Mouse (Mus musculus): ENCODE measurements at regions not wholly inside any gene's neighbourhood (a gene's known extent, or its start where the extent isn't known, plus 50 kb on each side); places are given as distances from the start of the nearest gene placed in this dataset.
A peak's percentile ranks its signal among the peaks of the same experiment; 100 is the strongest.

DNA sequence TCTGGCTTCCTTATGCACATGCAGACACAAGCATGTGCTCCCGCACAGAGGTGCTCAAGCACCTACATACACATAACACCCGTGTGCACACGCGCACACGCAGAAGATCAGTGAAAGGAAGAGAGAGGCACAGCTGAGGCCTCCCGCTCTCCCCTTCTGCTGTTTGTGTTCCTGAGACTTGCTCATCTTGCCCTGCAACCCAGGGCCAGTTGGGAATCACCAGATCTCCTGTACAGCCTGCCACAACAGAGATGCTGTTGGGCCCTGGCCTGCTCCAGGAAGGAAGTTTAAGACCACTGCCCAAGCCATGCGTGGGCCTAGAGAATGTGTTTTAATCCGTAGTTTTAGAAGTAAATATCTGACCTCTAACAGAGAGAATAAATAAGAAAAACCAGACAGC, 160.0 kb upstream of the Ctnnb1 start:
- peak; percentile 82 for DNase-seq

DNA sequence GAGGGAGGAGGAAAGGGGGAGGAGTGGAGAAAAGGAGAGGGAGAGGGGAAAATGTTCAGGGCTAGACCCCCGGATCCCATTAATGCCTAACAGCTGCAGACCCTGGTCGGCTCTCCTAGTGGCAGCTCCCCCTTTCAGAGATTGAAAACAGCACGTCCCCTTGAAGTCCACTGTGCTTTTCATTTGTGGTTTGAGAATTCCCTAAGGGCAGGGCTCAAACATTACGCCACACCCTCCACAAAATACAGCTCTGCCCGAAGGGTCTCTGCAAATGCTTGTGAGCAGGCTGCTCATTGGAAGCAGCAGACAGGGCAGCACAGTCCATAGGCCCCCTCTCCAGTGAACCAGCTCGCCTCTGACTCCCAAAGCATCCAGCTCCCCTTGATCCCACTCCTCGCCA, 159.3 kb upstream of the Ctnnb1 start:
- peak; percentile 73 for DNase-seq

DNA sequence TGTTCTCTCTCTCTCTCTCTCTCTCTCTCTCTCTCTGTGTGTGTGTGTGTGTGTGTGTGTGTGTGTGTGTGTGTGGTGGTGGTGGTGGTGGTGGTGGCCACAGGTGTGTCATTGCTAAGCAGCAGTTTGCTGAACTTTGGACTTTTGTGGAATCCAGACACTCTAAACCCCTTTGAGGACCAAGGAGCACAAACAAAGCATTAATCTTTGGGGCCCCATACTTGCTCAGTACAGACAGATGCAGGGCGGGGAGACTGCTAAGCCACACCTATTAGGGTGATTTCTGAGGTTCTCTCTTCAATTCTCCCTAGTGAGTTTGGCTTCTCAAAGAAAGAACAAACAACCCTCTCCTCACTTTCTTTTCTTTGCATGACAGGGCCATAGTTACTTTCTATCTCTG, 158.1 kb upstream of the Ctnnb1 start:
- DNase-seq = peak; percentile 12

DNA sequence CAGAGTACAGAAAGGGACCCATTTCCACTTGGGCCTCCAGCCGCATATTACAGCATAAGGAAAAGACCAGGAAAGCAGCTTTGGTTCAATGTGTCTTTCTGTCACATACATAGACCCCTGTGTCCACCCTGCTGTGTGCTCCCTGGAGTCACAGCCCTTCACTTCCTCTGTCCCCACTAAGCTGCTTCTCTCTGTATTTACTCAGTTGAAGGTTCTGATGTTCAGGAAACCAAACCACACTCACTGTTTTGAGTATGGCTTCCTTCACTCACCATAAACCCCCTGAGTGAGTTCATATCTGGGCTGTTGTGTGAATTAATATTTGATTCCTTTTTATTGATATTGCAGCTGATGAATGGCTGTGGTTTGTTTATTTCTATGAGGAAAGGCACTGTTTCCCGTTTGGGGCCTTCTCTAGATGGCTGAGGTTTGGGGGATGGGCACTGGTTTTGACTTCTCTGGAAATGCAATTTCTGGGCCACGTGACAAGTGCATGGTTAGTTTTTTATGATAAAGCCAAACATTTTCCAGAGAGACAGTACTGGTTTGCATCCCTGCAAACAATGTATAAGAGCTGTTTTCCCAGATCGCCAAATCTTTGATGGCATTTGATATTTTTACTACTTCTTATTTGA, 157.0 kb upstream of the Ctnnb1 start:
- peak; percentile 87 for DNase-seq

DNA sequence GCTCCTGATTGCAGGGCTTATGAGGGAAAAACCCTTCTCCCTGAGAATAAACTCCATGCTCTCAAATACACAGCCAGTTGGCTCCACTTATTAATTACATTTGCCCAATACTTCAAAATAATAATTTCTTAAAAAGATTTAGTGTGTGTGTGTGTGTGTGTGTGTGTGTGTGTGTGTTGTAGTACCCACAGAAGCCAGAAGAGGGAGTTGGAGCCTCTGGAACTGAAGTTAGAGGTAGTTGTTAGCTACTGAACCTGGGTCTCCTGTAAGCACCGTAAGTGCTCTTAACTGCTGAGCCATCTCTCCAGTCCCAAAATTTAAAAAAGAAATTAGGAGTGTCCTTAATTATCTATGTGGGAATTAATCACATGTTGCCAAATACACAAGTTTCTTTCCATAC, 154.8 kb upstream of the Ctnnb1 start:
- no peak for DNase-seq

DNA sequence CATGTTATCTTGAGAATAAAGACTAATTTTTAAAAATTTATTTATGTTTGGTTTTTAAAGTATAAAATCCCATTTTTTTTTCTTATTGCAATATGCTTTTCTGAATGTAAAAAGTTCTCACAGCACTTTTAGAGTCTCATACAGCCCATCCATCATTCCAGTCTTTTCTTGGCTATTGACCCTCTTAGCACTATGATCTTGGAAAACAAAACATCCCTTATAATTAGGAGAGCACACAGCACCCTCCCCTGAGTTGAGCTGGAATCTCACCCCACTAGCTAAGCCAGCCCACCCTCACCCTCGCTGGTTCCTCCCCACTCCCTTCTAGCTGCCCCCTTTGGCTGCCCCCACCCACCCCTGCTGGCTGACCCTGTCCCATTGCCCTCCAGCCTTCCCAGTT, 154.2 kb upstream of the Ctnnb1 start:
- DNase-seq = peak; percentile 88

DNA sequence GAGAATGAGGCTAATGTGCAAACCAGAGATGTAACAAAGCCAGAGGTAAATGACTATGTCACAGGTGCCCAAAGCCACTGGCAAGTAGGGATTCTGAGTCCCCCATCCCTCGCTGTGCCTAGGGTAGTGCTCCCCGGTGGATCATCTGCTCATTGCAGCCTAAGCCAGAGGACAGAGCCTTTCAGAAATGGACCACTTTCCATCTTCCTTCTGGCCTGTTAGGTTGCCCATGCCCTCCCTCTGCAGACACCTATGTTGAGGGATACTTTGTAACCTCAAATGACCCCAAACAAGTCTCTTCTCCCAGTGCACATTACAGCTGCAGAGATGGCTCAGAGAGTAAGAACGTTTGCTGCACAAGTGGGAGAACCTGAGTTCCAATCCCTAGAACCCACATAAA, 153.3 kb upstream of the Ctnnb1 start:
- DNase-seq = peak; percentile 91

DNA sequence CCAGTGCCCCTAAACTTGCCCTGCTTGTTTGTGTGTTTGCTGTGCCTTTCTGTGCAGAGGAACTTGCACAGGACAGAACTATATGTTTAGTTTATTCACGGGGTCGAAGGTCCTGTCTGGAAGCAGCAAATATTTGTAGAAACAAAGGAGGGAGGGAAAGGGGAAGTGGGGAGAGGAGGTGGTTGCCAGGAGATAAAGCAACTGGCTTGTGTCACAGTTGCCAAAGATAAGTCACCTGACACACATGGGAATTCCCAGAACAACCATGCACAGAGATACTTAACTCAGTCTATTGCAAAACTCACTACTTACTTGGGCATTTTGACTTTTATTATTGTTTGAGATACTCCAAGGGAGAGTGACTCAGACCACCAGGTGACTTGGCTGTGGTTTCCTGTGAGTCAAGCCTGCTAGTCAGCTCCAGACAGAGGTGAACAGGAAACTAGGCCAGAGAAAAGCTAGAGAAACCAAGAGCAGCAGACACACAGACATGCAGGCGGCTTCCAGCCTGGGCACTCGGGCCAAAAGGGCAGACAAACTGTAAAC, 152.5 kb upstream of the Ctnnb1 start:
- DNase-seq = peak; percentile 96

DNA sequence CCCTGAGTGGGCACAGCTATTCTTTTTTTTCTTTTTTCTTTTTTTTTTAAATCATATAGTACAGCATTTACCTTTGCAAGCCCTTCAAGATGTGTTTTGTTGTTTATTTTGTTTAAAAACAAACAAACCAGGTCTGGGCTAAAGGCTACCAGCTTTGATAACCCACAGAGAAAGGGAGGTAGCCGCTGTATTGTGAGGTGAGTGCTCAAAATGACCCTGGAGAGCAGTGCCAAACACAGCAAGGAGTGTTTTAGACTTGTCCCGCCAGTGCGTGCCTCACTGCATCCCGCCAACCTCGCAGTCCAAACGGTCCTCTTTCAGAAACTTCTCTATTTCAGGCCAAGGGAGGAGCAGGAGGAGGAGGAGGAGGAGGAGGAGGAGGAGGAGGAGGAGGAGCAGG, 152.0 kb upstream of the Ctnnb1 start:
- peak; percentile 90 for DNase-seq

DNA sequence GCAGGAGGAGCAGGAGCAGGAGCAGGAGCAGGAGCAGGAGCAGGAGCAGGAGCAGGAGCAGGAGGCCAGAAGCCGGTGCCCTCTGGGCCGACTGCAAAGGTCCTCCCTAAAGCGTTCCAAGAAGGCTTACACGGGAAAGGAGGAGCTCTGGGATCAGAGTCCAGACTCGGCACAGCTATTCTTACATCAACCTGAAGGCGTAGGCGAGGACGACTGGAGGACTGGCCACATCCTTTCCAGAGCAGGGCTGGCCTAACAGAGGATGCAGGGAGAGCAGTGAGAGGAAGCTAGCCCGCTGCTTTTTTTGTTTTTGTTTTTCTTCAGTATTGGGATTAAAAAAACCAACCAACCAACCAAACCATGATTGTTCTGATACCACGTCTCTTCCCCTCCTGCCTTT, 151.5 kb upstream of the Ctnnb1 start:
- peak; percentile 98 for DNase-seq

DNA sequence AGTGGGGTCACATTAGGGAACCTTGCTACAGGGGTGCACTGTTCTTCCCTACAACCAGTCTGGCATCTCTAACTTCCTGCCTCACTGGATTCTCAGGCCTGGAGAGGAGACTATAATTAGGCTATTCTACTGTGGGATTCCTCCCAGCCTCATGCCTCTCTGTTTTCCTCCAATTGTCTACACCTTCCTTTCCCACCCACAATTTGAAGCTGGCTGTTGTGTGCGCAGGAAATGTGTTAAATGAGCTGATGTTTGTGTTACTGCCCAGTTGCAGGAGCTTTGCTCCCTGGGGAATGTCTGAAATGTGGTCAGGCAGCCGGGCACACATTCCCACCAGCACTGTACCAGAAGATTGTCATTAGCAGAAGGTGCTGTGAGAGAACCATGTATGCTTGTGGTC, 150.6 kb upstream of the Ctnnb1 start:
- DNase-seq = peak; percentile 99

DNA sequence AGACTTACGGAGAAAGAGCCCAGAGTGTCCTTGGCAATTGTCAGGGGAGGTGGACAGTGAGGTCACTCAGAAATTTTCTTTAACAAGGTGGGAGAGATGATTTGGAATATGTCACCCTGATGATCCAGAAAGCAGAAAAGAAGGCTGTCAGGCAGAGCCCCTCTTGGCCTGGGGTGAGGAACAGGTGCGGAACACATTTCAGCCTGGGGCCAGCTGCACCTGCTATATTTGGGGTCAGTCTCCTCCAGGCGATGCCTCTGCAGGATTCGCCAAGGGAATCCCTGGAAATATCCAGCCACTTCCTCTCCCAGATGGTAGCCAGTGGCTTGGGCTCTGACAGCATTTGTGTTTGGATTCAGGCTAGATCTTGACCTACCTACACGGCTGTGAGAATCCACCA, 134.8 kb upstream of the Ctnnb1 start:
- DNase-seq = peak; percentile 66

DNA sequence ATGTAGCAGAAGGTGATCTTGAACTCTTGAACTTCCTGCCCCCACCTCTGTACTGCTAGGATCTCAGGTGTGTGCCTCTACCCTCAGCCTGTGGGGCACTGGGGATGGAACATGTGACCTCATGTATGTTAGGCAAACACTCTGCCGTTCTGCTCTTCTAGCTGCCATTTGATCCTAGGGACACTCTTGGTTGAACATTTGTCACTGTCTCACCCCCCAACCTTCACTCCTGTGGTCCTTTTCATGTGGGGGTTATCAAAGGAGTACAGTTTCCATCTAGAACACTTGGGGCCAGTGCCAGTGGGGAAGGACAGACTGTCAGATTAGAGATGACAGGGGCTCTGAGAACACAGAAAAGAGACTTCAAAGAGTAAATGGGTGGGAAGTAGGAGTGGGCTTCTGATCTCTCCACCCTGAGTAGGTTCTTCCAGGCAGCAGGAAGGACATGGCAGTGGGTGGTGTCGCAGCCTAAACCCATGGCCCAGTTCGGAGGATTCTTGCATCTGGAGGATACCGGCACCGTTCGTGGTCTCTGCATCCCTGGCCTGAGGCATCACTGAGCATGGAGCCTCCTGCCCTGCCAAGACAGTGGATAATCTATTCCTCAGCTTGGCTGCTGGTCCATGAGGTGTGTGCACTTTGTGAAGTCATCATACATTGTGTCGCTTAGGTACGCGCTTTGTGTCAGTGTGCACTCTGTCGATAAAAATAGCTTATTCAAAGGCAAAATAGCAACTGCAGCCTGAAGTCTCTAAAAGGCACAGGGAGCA, 132.7 kb upstream of the Ctnnb1 start:
- DNase-seq = peak; percentile 91

DNA sequence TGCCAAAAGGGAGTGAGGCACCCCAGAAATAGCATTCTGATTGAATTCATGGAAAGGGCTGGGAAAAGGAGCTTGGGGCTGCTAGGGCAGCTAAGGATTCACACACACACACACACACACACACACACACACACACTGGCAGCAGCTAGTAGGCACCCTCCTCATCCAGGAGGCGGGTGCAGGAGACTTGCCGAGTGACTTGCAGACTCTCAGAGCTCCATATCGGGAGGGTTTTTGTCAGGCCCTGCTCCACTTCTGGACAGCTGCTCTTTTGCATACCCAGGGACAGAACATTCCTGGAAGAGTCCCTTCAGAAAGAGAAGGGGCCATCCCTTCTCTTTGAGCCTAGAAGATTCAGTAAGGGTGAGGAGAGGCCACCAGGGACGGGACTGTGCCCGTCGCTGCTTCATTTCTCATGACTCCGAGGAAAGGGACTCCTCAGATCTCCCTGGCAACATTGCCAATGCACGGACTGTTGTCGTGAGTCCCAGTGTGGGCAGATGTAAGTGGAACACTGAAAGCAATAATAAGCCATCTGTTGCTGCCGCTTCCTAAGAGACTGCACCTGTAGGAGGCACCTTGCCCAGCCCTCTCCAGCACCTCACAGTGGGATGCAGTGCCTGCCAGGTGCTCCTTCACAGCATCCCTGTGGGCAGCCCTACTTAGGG, 130.9 kb upstream of the Ctnnb1 start:
- DNase-seq = no peak

DNA sequence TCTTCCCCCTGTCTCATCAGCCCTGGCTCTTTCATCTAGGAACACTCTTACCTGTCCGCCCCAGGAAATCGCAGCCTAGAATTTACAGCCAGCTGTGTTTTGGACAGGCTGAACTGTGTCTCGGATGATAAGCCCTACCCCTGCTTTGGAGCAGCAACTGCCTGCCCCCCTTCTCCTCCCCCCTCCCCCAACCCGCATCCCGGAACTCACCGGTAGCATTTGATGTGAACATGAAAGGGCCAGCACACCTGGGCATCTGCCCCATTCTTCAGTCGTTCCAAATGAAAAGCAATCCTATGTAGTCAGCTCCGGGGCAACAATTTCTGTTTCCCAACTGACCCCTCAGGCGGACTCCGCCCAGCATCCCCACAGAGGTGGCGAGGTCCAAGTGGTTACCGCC, 130.1 kb upstream of the Ctnnb1 start:
- no peak for DNase-seq

DNA sequence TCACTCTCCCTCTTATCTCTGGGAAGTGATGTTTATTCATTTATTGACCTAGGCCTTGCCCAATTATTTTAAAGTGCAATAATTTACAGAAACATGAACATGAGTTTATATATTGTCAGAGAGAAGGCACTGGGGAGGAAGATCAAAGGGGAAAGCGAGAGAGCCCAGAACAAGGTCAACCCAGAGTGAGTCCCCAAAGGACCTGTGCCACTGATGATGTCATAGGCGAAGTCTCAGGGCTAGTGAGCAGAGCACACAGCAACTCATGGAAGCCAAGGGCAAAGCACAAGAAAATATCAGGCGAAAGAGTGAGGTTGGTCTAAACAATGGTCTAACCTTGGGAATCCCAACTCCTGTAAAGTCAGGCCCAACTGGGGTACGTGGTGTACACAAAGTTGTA, 126.4 kb upstream of the Ctnnb1 start:
- no peak for DNase-seq

DNA sequence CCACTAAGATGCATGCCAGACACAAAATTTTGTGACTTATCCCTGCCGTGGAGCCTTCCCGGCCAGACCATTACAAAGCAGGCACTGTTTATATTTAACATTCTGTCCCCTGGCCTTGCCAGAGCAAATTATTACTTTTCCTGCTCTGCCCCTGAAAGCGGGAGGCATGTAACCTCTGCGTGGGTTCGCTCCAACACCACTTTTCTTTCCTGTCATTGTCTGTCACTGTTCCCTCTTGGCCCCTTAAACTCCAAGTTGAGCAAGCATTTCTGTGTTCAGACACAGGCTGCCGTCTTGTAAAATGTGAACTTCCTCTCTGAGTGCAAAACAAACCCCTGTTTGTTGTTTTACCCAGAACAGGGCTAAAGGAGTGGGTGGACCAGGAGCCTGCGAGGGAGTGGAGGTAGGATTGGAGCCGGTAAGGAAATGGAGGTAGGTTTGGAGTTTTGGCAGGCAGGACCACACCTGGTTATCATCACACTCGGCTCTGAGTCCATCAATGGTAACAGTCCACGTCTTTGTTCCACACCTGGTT, 124.2 kb upstream of the Ctnnb1 start:
- DNase-seq = peak; percentile 96

DNA sequence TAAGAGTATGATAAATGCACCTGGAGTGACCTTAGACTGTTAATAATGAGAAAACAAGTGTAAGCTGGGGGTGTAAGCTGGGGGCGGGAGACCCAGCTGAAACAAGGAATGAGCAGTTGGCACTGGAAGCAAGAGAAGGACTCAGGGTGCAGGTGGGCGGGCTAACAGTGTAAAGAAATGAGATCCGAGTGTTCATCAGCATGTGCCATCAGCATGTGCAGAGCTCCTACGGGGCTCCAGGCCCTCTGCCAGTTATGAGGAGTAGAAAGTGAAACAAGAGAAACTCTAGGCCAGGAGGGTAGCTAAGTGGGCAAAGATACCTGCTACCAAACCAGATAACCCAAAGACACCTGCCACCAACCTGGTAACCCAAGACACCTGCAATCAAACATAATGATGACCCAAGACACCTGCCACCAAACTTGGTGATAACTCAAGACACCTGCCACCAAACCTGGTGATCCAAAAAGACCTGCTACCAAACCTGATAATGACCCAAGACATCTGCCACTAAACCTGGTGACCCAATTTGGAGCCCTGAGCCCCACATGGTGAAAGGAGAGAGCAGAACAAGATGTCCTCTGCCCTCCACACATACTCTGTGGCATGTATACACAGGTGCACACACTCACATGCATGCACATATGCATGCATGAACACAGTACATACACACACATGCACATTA, 120.1 kb upstream of the Ctnnb1 start:
- DNase-seq = no peak

DNA sequence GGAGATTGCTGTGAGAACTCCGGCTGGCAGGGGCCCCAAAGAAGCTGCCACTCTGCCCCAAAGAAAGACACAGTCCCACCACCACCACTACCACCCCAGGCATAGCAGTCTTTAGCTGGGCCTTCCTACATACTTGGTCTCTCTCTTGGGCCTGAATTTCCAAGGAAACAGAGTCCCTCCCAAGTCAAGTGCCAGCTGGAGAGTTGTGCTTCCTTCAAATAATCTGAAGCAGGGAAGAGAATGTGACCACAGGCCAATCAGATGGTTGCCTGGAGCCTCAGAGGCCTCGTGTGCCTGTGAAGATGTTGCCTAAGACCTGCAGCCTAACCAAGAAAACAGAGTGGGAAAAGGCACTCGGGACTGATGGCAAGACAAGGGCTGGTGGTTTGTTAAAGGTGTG, 117.5 kb upstream of the Ctnnb1 start:
- no peak for DNase-seq

DNA sequence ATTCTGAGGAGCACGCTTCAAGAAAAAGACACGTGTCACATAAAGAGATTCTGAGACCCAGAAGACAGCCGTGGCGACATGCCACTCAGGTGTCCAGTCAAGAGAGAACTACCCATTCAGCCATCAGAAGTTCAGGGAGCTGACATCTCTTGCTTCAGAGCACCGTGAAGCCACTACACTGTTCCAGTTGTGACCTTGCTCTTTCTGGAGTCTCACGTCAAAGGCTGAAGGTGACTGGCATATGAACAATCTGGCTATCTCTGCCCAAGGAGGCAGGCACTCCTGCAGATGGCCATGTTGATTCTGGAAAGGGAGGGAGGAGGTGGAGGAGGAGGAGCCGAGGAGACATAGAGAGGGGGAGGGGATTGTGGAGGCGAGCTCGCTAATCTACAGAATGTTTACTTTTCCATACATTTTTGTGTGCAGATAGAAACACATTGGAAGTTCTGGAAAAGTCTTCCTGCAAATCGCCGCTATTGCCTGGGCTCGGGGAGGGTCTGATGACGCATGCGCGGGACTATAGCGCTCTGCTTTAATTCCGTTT, 116.3 kb upstream of the Ctnnb1 start:
- DNase-seq = no peak

DNA sequence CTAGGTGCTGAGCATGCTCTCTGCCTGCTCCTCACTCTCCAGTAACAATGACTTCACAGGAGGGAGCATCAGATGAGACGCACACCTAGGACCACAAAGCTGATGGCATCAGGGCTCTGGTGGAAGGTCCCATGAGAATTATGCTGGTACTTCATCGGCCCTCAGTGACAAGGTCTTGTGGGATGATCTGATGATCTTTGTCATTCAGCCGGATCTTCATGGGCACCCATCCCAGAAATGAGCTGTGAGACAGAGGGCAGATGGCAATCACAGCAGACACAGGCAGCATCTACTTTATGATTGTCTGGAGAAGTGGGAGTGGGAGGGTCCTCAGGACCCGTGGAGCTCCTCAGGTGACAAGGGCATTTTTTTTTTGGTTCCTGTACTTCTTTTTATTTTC, 114.7 kb upstream of the Ctnnb1 start:
- no peak for DNase-seq

DNA sequence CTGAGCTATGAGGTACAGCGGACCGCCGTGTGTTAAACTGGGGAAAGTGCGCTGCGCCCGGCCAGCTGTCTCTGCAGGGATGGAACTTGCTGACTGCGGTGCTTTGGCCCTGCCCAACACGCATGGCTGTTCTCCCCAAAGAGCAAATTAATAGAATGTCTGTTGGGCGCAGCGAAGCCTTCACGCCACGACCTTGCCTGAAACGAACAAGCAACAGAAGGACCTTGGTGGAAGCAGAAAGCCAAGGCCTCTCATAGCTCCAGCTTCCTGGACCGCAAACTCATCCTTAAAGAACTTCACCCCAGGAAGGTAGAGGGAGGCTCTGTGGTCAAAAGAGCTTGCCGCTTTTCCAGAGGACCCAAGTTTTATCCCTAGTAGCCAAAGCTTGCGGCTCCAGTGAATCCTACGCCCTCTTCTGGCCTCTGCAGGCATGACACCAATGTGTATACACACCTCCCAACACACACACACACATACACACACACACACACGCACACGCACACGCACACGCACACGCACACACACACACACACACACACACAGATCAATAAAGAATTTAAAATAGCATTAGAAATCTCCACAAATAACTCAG, 110.2 kb upstream of the Ctnnb1 start:
- no peak for DNase-seq
